9 mouse cellular contexts compared by ENCODE assay signal in the genomic region with DNA sequence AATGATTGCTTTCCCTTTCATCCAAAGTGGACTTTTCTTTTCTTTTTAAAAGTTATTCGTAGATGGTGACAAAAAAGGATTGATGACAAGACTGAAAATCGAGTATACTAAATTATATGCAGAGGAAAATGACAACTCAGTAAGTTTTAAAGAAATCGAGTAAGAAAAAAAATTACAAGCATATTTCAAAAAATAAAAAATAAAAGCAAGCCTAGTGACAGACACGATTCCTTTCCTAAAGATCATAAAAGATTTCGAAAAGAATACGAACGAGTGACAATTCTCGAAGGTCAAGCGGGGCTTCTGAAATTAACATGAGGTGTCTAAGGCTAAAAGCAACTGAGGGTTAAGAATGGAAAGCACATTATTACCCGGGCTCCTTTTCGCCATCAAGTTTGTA. TPM values are rescaled to one million over a fixed set of nuclear protein-coding genes. Genes with fewer than 3 reads are reported as not detected.
DNase-seq lines count a peak whose midpoint lies in the region; ATAC-seq lines count a peak whose summit lies in the region.
"Had no signal": no experiment of that assay in that cellular context is flagged by ENCODE, and none has a peak within 500 bp of the region (broad histone marks: within the 10 kb centered on the region; RNA-seq: fewer than 3 reads in every experiment).

No protein-coding gene starts in this region.

- H3K4me2 ChIP-seq in forebrain, embryonic 12.5 days: peak overlapping the region; percentile 77
- peak overlapping the region; percentile 92 for H3K4me2 ChIP-seq in liver, embryonic 13.5 days

- no peaks in the 10 kb centered on the region for H3K36me3 ChIP-seq in heart, embryonic 10.5 days
- H3K36me3 ChIP-seq in forebrain, embryonic 12.5 days (replicated peaks): no peaks in the 10 kb centered on the region
- H3K36me3 ChIP-seq in liver, embryonic 13.5 days: peaks cover 14% of the 10 kb centered on the region

- no peak for ATAC-seq in forebrain, embryonic 12.5 days (ENCODE audit: low FRiP score)
- no peak for ATAC-seq in liver, embryonic 13.5 days (ENCODE audit: low read depth)
- ATAC-seq in cerebellum, adult (ENCODE audit: insufficient number of reproducible peaks, low FRiP score, low TSS enrichment): no peak

- H3K27ac ChIP-seq in heart, embryonic 10.5 days: peak overlapping the region; percentile 97
- peak overlapping the region; percentile 93 for H3K27ac ChIP-seq in forebrain, embryonic 12.5 days
- peak overlapping the region; percentile 97 for H3K27ac ChIP-seq in liver, embryonic 13.5 days

- DNase-seq in heart, embryonic 10.5 days (ENCODE audit: low spot score): no peak
- DNase-seq in heart, adult 11 months: no peak
- DNase-seq in A20 (ENCODE audit: low read depth, low spot score): peak; percentile 28
- DNase-seq in liver, embryonic 13.5 days: no peak
- DNase-seq in cerebellum, adult 11 months: no peak
- DNase-seq in adrenal gland, postnatal 25 days: no peak

- no peaks in the 10 kb centered on the region for H3K27me3 ChIP-seq in heart, embryonic 10.5 days (ENCODE audit: insufficient read depth, poor library complexity, severe bottlenecking)
- H3K27me3 ChIP-seq in forebrain, embryonic 12.5 days: no peaks in the 10 kb centered on the region
- H3K27me3 ChIP-seq in liver, embryonic 13.5 days: no peaks in the 10 kb centered on the region

- H3K9ac ChIP-seq in forebrain, embryonic 12.5 days: peak overlapping the region; percentile 90
- H3K9ac ChIP-seq in liver, embryonic 13.5 days: peak overlapping the region; percentile 99

- peak overlapping the region; percentile 99 for H3K4me3 ChIP-seq in heart, embryonic 10.5 days
- H3K4me3 ChIP-seq in forebrain, embryonic 12.5 days (replicated peaks): peak overlapping the region; percentile 98
- H3K4me3 ChIP-seq in liver, embryonic 13.5 days (replicated peaks): peak overlapping the region; percentile 99

- WGBS in heart, embryonic 10.5 days: 1% methylated on average over 11 of the region's 11 CpGs
- 3% methylated on average over 11 of the region's 11 CpGs for WGBS in forebrain, embryonic 12.5 days
- WGBS in liver, embryonic 13.5 days (ENCODE audit: insufficient replicate concordance): under 1% methylated on average over 11 of the region's 11 CpGs

- H3K9me3 ChIP-seq in heart, embryonic 10.5 days: no peaks in the 10 kb centered on the region
- H3K9me3 ChIP-seq in forebrain, embryonic 12.5 days: no peaks in the 10 kb centered on the region
- H3K9me3 ChIP-seq in liver, embryonic 13.5 days (replicated peaks): no peaks in the 10 kb centered on the region

- H3K4me1 ChIP-seq in heart, embryonic 10.5 days: peaks cover 9% of the 10 kb centered on the region; the same call in 1 of the 2 replicates
- H3K4me1 ChIP-seq in forebrain, embryonic 12.5 days: peaks cover 9% of the 10 kb centered on the region
- H3K4me1 ChIP-seq in liver, embryonic 13.5 days (replicated peaks): peaks cover 55% of the 10 kb centered on the region

RNA-seq across cellular contexts. Expression of a gene that starts 1.0 kb away (rescaled TPM):
- 148 and 151 TPM in 2 replicates for polyA plus RNA-seq in heart, embryonic 10.5 days (2016; fragmentation: Nextera tagmentation; extraction: Ambion mirVana)
- 169 TPM in 2 replicates for polyA plus RNA-seq in forebrain, embryonic 12.5 days (2016; fragmentation: Nextera tagmentation; extraction: Ambion mirVana)
- 169 and 174 TPM in 2 replicates for polyA plus RNA-seq in liver, embryonic 13.5 days (2015; fragmentation: Nextera tagmentation; extraction: Ambion mirVana)
- 105 and 137 TPM in 2 replicates for total RNA-seq in adrenal gland, postnatal 25 days (2021)

RNA-seq across cellular contexts. Expression of a gene that starts 17.4 kb away (rescaled TPM):
- 7.3 and 11.0 TPM in 2 replicates for polyA plus RNA-seq in heart, embryonic 10.5 days (2016; fragmentation: Nextera tagmentation; extraction: Ambion mirVana)
- polyA plus RNA-seq in forebrain, embryonic 12.5 days (2016; fragmentation: Nextera tagmentation; extraction: Ambion mirVana): 14.3 and 17.7 TPM in 2 replicates
- polyA plus RNA-seq in liver, embryonic 13.5 days (2015; fragmentation: Nextera tagmentation; extraction: Ambion mirVana): 2.3 and 2.6 TPM in 2 replicates
- total RNA-seq in adrenal gland, postnatal 25 days (2021): 28.4 and 34.3 TPM in 2 replicates

RNA-seq across cellular contexts. Expression of a gene that starts 21.2 kb away (rescaled TPM):
- polyA plus RNA-seq in heart, embryonic 10.5 days (2016; fragmentation: Nextera tagmentation; extraction: Ambion mirVana): 149 and 153 TPM in 2 replicates
- 137 and 139 TPM in 2 replicates for polyA plus RNA-seq in forebrain, embryonic 12.5 days (2016; fragmentation: Nextera tagmentation; extraction: Ambion mirVana)
- 47.7 and 54.7 TPM in 2 replicates for polyA plus RNA-seq in liver, embryonic 13.5 days (2015; fragmentation: Nextera tagmentation; extraction: Ambion mirVana)
- 80.5 and 107 TPM in 2 replicates for total RNA-seq in adrenal gland, postnatal 25 days (2021)

RNA-seq across cellular contexts. Expression of a gene that starts 21.6 kb away (rescaled TPM):
- 0.28 TPM in 1 of 2 replicates, not detected in the other for polyA plus RNA-seq in heart, embryonic 10.5 days (2016; fragmentation: Nextera tagmentation; extraction: Ambion mirVana)
- polyA plus RNA-seq in forebrain, embryonic 12.5 days (2016; fragmentation: Nextera tagmentation; extraction: Ambion mirVana): 0.54 and 0.89 TPM in 2 replicates
- polyA plus RNA-seq in liver, embryonic 13.5 days (2015; fragmentation: Nextera tagmentation; extraction: Ambion mirVana): not detected in 2 replicates
- not detected in 2 replicates for total RNA-seq in adrenal gland, postnatal 25 days (2021)
- total RNA-seq: common myeloid progenitor, adult 5-6 weeks had no signal

RNA-seq across cellular contexts. Expression of a gene that starts 26.2 kb away (rescaled TPM):
- polyA plus RNA-seq in heart, embryonic 10.5 days (2016; fragmentation: Nextera tagmentation; extraction: Ambion mirVana): 73.4 and 77.6 TPM in 2 replicates
- 65.0 and 72.0 TPM in 2 replicates for polyA plus RNA-seq in forebrain, embryonic 12.5 days (2016; fragmentation: Nextera tagmentation; extraction: Ambion mirVana)
- polyA plus RNA-seq in liver, embryonic 13.5 days (2015; fragmentation: Nextera tagmentation; extraction: Ambion mirVana): 57.1 and 64.0 TPM in 2 replicates
- total RNA-seq in adrenal gland, postnatal 25 days (2021): 45.2 and 52.6 TPM in 2 replicates
